Mouse (Mus musculus): ENCODE results near the gene Cdk2ap2. TPM values are rescaled to one million over a fixed set of nuclear protein-coding genes. Genes with fewer than 3 reads are reported as not detected.
"Not testable (repeated sequence)": the region's sequence is repeated elsewhere in the genome, so short reads cannot be mapped to it uniquely, and the experiment has no call there.

Cdk2ap2 gene
- total RNA-seq, 2 experiments from 2014 or later: 21.5 to 23.6 TPM

- not testable (repeated sequence) for DNase-seq (ENCODE audit: low spot score in 2 of 2)
These were observed 38.4 kb downstream of the Cdk2ap2 start for GRCm38 (mm10) chr19:4135229-4135962.

DNA sequence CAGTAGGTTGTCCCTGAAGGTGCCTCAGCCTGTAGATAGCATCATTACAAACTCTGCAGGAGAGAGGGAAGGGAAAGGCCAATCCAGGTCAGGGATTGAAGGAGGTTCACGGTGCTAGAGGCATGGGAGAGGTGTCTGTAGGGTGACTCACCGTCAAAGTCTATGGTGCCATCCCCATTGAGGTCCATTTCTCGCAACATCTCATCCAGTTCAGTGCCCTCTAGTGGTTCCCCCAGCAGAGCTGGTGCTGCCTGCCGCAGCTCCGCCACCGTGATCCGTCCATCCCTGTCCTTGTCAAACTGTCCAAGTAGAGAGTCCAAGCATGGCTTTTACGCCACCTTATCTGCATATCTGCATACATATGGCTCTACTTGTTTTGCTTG, 39.0 kb downstream of the Cdk2ap2 start:
- not testable (repeated sequence) for DNase-seq (ENCODE audit: low spot score in 2 of 2)

DNA sequence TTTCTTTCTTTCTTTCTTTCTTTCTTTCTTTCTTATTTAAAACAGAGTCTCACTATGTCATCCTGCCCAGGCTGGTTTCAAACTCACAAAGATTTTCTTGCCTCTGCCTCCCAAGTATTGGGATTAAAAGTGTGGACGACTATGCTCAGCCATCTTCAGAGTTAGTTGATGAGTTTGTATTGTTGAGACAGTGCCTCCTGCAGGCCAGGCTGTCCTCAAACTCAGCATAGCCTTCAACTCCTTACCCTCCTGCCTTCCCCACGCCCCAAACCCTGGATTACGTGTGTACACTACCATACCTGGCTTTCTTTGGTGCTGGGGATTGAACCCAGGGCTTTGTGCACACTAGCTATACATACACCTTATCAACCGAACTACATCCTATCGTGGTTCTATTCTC, 39.5 kb downstream of the Cdk2ap2 start:
- DNase-seq (ENCODE audit: low spot score in 2 of 2): no peak

- no peak for DNase-seq (ENCODE audit: low spot score in 2 of 2)
These were observed 40.9 kb downstream of the Cdk2ap2 start for GRCm38 (mm10) chr19:4137913-4138312.

DNA sequence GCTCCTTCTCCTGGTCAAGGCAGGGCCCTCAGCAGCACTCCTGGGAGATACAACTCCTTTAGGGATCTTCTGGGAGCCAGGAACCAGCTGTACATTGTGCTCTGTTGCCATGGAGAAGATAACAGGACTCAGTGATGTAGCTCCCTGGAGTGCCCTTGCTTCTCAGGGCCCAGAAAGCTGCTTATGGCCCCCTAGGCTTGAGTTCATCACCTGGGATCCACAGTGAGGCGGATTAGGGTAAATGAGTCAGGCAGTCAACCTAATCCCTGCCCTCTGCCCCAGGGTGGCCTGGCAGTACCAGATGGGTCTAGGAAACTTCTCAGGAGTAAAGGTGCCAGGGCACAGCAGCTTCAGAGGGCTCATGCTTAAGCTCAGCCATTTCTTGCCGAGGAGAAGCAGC, 42.5 kb downstream of the Cdk2ap2 start, which contains the start of gene Gpr152:
TSS of gene Gpr152 (plus strand) at position 342 of the 400 bp plus-strand sequence.
- DNase-seq (ENCODE audit: low spot score in 2 of 2): no peak

DNA sequence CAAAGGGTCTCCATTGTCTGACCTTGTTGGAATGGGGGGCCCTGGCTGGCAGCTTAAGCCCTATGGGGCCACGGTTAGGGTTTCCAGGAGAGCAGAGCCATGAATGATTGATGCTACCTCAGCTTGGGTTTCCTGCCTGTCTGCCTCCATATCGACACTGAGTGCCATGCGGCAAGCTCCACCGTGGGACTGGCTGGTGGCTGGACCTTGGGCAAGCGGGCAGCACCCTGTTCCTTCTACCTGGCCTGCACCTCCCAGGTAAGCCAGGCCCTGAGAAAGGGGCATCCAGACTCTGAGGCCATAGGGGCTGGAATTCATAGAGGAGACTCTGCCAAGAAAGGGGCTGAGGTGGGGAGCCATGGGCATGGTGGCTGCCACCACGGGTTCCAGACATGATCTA, 43.2 kb downstream of the Cdk2ap2 start:
- DNase-seq (ENCODE audit: low spot score in 2 of 2): no peak

DNA sequence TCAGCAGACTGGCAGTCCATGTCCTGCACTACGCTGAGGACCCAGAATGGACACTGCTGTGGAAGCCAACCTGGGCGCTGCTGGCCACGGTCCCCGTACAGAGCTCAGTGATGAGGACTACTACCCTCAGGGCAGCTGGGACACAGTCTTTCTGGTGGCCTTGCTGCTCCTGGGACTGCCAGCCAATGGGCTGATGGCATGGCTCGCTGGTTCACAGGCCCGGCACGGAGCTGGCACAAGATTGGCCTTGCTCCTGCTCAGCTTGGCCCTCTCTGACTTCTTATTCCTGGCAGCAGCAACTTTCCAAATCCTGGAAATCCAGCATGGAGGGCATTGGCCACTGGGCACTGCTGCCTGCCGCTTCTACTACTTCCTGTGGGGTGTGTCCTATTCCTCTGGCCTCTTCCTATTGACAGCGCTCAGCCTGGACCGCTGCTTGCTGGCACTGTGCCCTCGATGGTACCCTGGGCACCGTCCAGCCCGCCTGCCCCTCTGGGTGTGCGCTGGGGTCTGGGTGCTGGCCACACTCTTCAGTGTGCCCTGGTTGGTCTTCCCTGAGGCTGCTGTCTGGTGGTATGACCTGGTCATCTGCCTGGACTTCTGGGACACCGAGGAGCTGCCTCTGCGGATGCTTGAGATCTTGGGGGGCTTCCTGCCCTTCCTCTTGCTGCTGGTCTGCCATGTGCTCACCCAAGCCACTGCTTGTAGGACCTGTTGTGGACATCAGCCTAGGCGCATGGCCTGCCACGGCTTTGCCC, 45.6 kb downstream of the Cdk2ap2 start:
- no peak for DNase-seq (ENCODE audit: low spot score in 2 of 2)

DNA sequence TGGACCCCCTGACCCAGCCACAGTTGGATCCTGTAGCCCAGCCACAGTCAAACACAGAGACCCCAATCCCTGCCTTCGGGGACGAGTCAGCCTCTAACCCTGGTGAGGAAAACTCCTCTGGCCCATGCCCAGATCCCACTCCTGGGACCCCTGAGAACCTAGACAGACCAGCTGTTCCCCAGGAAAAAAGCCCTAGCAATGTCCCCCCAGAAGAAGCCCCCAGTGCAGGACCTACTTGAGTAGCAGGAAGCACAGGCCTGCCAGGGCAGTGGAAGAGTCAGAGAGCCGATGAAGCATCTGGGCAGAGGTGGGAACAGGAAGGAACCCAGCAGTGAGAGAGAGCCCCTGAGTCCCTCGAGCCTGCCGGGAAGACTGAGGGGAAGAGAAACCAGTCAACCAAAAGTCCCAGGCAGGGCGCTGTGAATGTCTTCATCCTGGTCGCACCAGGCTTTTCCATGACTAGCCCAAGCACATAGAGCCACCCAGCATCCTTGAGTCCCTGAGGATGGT, 46.8 kb downstream of the Cdk2ap2 start, which contains the start of gene Cabp4:
TSS of gene Cabp4 (minus strand) at position 275 of the 510 bp plus-strand sequence.
- no peak for DNase-seq (ENCODE audit: low spot score in 2 of 2)

DNA sequence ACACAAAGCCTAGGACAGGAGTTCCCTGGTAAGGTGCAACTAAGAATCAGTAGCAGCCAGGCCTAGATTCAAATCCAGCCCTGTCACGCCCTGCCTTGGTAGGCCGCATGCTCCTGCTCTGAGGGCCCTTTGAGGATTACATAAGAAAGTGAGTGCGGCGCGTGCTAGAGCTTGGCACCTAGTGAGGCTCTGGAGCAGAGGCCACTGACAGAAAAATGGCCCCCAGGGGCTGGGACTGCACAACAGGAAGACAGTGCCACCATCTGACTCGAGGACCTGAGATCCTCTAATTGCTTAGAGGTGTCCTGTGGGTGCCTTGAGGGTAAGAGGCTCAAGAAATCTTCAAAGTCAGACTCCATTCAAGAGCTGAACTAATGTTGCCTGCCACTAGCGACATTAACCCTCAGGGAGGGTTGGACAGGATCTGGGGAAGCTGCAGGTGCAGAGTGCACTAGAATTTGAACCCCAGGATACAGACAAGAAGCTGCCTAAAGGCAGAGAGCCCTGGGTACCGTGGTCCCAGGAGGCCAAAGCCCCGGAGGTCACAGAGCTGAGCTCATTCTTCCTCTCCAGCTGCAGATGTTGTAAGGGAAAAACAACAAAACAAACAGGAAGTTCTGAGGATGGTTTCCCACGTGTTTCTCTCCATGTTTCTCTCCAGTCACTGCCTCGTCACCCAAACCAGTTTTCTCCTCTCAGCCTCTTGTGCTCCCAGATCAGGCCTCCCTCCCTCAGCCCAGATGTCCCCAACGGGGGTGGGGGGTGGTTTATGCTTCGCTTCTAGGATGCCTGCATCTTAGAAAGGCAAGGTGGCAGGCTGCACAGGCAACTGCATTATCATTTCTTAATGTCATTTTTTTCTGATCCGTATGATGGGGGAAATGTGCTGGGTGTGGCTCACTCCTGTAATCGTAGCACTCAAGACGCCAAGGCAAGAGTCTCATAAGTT, 47.8 kb downstream of the Cdk2ap2 start:
- no peak for DNase-seq (ENCODE audit: low spot score in 2 of 2)

DNA sequence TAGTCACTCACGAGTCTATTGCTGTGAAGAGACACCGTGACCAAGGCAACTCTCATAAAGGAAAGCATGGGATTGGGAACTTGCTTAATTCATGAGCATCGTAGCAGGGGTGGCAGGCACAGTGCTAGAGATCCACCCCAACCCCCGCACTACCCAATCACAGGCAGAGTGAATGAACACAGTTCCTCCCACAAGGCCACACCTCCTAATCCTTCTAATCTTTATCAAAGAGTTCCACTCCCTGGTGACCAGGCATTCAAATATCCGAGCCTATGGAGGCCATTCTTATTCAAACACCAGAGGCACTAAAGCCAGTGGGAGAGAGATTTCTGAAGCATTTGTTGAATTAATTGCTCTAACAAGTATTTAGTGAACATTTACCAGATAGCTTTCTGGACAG, 49.0 kb downstream of the Cdk2ap2 start:
- DNase-seq (ENCODE audit: low spot score in 2 of 2): no peak

- no peak for DNase-seq (ENCODE audit: low spot score in 2 of 2)
These were observed 49.5 kb downstream of the Cdk2ap2 start for GRCm38 (mm10) chr19:4146366-4147021.

- DNase-seq (ENCODE audit: low spot score in 2 of 2): no peak
These were observed 50.0 kb downstream of the Cdk2ap2 start for GRCm38 (mm10) chr19:4147022-4147405.

DNA sequence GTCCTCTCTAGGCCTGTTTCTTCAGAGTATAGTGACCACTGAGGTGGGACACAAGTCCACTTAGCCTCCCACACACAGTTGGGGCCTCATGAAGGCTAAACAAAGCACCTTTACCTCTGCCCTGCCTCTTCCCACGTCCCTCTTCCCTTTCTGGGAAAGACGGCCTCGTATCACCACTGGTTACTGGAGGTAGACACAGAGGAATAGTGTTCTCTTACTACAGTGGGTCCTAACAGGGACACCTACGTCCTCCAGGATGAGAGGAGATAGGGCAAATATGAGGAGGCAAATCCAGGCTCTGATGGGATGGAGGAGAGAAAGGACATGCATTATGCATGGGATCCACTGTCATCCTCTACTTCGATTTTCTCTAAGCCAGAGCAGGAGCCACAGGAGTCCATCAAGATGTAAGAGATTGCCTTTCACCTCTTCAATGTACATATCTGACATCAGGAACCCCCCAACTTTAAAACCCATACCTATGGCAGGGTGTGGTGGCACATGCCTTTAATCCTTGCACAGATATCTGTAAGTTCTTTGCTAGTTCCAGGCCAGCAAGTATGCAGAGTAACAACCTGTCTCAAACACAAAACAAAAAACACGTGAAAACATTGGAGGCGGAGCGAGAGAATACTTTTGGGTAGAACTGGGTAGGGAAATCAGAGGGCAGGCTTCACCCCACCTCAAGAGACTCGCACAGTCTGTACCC, 51.0 kb downstream of the Cdk2ap2 start:
- no peak for DNase-seq (ENCODE audit: low spot score in 2 of 2)

DNA sequence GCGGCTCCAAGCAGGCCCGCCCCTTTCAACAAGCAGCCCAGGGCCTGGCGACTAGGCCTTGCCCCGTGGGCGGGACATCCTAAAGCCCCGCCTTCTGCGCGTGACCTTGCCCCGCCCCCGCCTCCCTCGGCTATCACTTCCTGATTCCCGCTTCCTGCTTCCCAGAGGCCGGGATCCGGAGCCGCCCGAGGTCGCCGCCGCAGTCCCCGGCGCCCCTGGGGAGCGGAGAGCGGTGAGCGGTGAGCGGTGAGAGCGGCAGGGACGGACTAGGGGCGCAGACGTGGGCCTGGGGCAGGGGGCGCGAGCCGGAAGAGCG, 51.5 kb downstream of the Cdk2ap2 start, which contains the start of gene Coro1b:
TSS of gene Coro1b (plus strand) at position 129 of the 316 bp plus-strand sequence.
- peak; percentile 95 to 97 for DNase-seq (ENCODE audit: low spot score in 2 of 2)

Other genes starting within 250 kb of the Cdk2ap2 start
- 100 to 1,000 TPM in 1 of 2 experiments, 10 to 100 TPM in 1; 98.1 to 104 TPM for gene Chka, start 245.4 kb upstream of the Cdk2ap2 start, total RNA-seq (2021)
- 10 to 100 TPM; 19.1 to 26.0 TPM for gene Tcirg1, start 190.0 kb upstream of the Cdk2ap2 start, total RNA-seq (2021)
- gene Ndufs8, start 184.4 kb upstream of the Cdk2ap2 start, total RNA-seq (2021): 100 to 1,000 TPM; 134 to 139 TPM
- gene Aldh3b1, start 167.4 kb upstream of the Cdk2ap2 start, total RNA-seq (2021): 1 to 10 TPM; 1.3 to 1.7 TPM
- gene Unc93b1, start 162.0 kb upstream of the Cdk2ap2 start, total RNA-seq (2021): 10 to 100 TPM; 13.9 to 20.7 TPM
- not detected for gene Aldh3b3, start 138.5 kb upstream of the Cdk2ap2 start, total RNA-seq (2021)
- 1 to 10 TPM; 1.3 to 1.4 TPM for gene Aldh3b2, start 124.9 kb upstream of the Cdk2ap2 start, total RNA-seq (2021)
- gene Acy3, start 110.6 kb upstream of the Cdk2ap2 start, total RNA-seq (2021): 1 to 10 TPM; 1.9 to 2.2 TPM
- gene Tbx10, start 104.4 kb upstream of the Cdk2ap2 start, total RNA-seq (2021): not detected
- 1 to 10 TPM; 9.0 to 9.4 TPM for gene Nudt8, start 96.6 kb upstream of the Cdk2ap2 start, total RNA-seq (2021)
- 1 to 10 TPM; 1.7 TPM for gene Gm49405, start 96.6 kb upstream of the Cdk2ap2 start, total RNA-seq (2021)
- 1 to 10 TPM; 2.9 to 3.3 TPM for gene Doc2g, start 93.9 kb upstream of the Cdk2ap2 start, total RNA-seq (2021)
- 100 to 1,000 TPM; 197 to 207 TPM for gene Ndufv1, start 84.4 kb upstream of the Cdk2ap2 start, total RNA-seq (2021)
- gene Gstp1, start 59.2 kb upstream of the Cdk2ap2 start, total RNA-seq (2021): 100 to 1,000 TPM; 263 to 285 TPM
- 10 to 100 TPM; 18.5 to 23.6 TPM for gene Gstp2, start 51.2 kb upstream of the Cdk2ap2 start, total RNA-seq (2021)
- not detected for gene Gstp3, start 37.6 kb upstream of the Cdk2ap2 start, total RNA-seq (2021)
- gene Cabp2, start 15.6 kb upstream of the Cdk2ap2 start, total RNA-seq (2021): not detected
- 100 to 1,000 TPM; 178 to 201 TPM for gene Pitpnm1, start 2.8 kb downstream of the Cdk2ap2 start, total RNA-seq (2021)
- gene Aip, start 28.7 kb downstream of the Cdk2ap2 start, total RNA-seq (2021): 10 to 100 TPM; 74.6 to 76.5 TPM
- gene Gpr152, start 42.6 kb downstream of the Cdk2ap2 start, total RNA-seq (2021): not detected
- gene Cabp4, start 46.9 kb downstream of the Cdk2ap2 start, total RNA-seq (2021): under 1 TPM in 1 of 2 experiments, not detected in 1; 0.30 TPM
- gene Coro1b, start 51.4 kb downstream of the Cdk2ap2 start, total RNA-seq (2021): 10 to 100 TPM; 82.0 to 88.5 TPM
- gene Ptprcap, start 56.4 kb downstream of the Cdk2ap2 start, total RNA-seq (2021): 1 to 10 TPM; 1.3 to 2.5 TPM
- 10 to 100 TPM; 31.6 to 39.9 TPM for gene Rps6kb2, start 66.2 kb downstream of the Cdk2ap2 start, total RNA-seq (2021)
- gene Carns1, start 78.3 kb downstream of the Cdk2ap2 start, total RNA-seq (2021): 1 to 10 TPM; 3.0 to 3.6 TPM
- gene Tbc1d10c, start 94.1 kb downstream of the Cdk2ap2 start, total RNA-seq (2021): 1 to 10 TPM; 1.6 to 2.1 TPM
- 100 to 1,000 TPM; 295 to 307 TPM for gene Ppp1ca, start 94.9 kb downstream of the Cdk2ap2 start, total RNA-seq (2021)
- gene Rad9a, start 104.5 kb downstream of the Cdk2ap2 start, total RNA-seq (2021): 1 to 10 TPM; 8.0 to 8.9 TPM
- gene Clcf1, start 117.1 kb downstream of the Cdk2ap2 start, total RNA-seq (2021): under 1 TPM; 0.36 to 0.75 TPM
- not detected for gene AC109138.7, start 117.2 kb downstream of the Cdk2ap2 start, total RNA-seq (2021)
- gene Pold4, start 134.7 kb downstream of the Cdk2ap2 start, total RNA-seq (2021): 10 to 100 TPM; 14.4 to 15.8 TPM
- gene Ssh3, start 172.0 kb downstream of the Cdk2ap2 start, total RNA-seq (2021): 10 to 100 TPM; 49.0 to 66.1 TPM
- 10 to 100 TPM; 76.3 to 89.4 TPM for gene Ankrd13d, start 186.0 kb downstream of the Cdk2ap2 start, total RNA-seq (2021)
- 100 to 1,000 TPM; 141 to 147 TPM for gene Grk2, start 209.0 kb downstream of the Cdk2ap2 start, total RNA-seq (2021)